Mouse (Mus musculus): ENCODE measurements around the gene Gm45808. TPM values are rescaled to one million over a fixed set of nuclear protein-coding genes. Genes with fewer than 3 reads are reported as not detected.
"Not testable (repeated sequence)": the region's sequence is repeated elsewhere in the genome, so short reads cannot be mapped to it uniquely, and the experiment has no call there.

Gm45808 gene
- polyA plus RNA-seq, 1 experiment from 2014 or later = not detected

DNA sequence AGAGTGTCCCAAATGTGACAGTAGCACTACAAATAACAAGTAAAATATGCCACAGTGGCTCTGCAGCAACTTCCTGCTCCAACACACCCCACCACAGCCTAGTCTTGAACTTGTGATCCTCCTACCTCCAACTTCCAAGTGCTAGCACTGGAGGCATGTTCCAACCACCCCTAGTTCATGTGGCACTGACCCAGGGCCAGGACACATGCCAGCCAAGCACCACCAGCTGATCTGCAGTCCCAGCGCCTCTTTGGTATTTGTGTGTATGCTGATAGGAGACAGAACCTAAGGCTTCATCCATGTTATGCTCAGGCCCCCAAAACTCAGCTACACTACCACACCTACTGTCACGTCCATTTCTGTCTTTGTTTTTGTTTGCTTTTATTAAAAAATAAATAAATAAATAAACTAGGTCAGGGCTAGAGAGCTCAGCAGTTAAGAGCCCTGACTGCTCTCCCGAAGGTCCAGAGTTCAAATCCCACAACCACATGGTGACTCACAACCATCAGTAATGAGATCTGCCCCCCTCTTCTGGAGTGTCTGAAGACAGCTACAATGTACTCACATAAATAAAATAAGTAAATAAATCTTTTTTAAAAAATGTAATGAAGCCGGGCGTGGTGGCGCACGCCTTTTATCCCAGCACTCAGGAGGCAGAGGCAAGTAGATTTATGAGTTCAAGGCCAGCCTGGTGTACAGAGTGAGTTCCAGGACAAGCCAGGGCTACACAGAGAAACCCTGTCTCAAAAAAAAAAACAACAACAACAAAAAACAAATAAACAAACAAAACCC is 22.4 kb downstream of the Gm45808 start:
- Histone ChIP-seq H3K4me2 (replicated peaks) (no peak overlapping the region), H3K4me3 (no peak overlapping the region), H3K27me3 (no peaks in the 10 kb centered on the region), H3K9me3 (no peaks in the 10 kb centered on the region), H3K4me1 (peaks cover 38% of the 10 kb centered on the region), H3K27ac (replicated peaks) (no peak overlapping the region), H3K36me3 (peaks cover 43% of the 10 kb centered on the region), H3K9ac (replicated peaks) (no peak overlapping the region)
- no peak for ATAC-seq (ENCODE audit: low FRiP score, low read depth)
- WGBS = 97% methylated on average over 7 of the region's 7 CpGs

- WGBS = 81% methylated on average over 4 of the region's 4 CpGs
- H3K27me3 ChIP-seq; ATAC-seq (ENCODE audit: low FRiP score, low read depth); H3K9me3 ChIP-seq; H3K4me2 ChIP-seq (replicated peaks); H3K9ac ChIP-seq (replicated peaks); H3K27ac ChIP-seq (replicated peaks); H3K4me3 ChIP-seq: not testable (repeated sequence)
- peaks cover 49% of the 10 kb centered on the region for H3K36me3 ChIP-seq
- H3K4me1 ChIP-seq = peaks cover 44% of the 10 kb centered on the region
Measured at GRCm38 (mm10) chr7:45462868-45463267, 23.7 kb downstream of the Gm45808 start.

DNA sequence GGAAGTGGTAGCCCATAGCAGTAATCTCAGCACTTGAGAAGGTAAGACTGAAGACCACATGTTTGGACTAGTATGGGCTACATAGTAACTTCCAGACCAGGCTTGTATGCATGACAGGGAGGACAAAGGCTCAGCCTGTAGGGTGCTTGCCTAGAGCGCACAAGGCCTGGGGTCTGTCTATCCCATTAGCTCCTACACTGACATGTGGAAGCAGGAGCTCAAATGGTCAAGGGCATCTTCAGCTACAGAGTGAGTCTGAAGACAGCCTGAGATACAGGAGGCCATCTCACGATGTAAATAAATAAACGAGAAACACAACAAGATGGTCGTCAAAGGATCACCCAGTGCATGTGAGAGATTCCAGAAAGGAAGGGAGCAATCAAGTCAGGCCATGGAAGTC is 24.3 kb downstream of the Gm45808 start:
- no peak overlapping the region for H3K4me3 ChIP-seq
- no peak overlapping the region for H3K9ac ChIP-seq (replicated peaks)
- no peaks in the 10 kb centered on the region for H3K27me3 ChIP-seq
- ATAC-seq (ENCODE audit: low FRiP score, low read depth) = no peak
- H3K4me1 ChIP-seq = peaks cover 49% of the 10 kb centered on the region
- no peak overlapping the region for H3K4me2 ChIP-seq (replicated peaks)
- H3K9me3 ChIP-seq = no peaks in the 10 kb centered on the region
- 94% methylated on average over 4 of the region's 4 CpGs for WGBS
- peaks cover 55% of the 10 kb centered on the region for H3K36me3 ChIP-seq
- no peak overlapping the region for H3K27ac ChIP-seq (replicated peaks)

DNA sequence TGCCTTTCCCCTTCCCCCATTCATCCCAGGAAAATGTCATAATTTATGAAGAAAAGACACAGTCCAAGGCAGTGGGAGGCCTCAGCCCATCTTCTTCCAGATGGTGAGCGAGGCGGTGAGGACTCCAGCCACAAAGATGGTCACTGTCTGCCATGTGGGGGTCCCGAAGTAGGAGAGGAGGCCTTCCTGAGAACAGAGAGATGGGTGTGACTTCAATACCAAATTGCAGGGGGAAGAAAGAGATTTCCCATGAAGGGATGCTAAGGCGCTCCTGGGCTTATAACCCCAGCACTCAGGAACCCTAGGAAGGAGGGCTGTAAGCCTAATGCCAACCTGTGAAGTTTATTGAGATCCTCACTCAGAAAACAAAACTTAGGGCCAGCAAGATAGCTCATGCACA is 24.8 kb downstream of the Gm45808 start:
- Histone ChIP-seq H3K27me3 (no peaks in the 10 kb centered on the region), H3K9ac (replicated peaks) (no peak overlapping the region), H3K4me2 (replicated peaks) (no peak overlapping the region), H3K9me3 (no peaks in the 10 kb centered on the region), H3K4me1 (peaks cover 50% of the 10 kb centered on the region), H3K4me3 (no peak overlapping the region), H3K36me3 (peaks cover 60% of the 10 kb centered on the region), H3K27ac (replicated peaks) (peak overlapping the region; percentile 93)
- 95% methylated on average over 4 of the region's 4 CpGs for WGBS
- no peak for ATAC-seq (ENCODE audit: low FRiP score, low read depth)

DNA sequence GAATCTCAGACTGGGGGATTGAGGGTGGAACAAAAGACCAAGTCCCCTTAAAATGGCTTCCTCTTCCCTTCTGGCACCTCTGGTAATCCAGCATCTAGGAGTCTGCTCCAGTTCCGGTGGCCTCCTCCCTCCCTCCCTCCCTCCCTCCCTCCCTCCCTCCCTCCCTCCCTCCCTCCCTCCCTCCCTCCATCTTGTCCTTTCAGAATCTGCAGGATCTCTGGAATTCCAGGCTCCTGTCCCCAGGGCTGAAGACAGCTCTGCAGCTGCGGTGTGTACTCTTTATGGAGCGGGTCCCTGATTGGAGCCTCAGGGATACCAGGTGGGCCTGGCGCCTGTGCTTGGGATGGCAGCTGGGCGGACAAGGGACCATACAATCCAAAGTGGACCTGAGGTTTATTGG is 25.3 kb downstream of the Gm45808 start:
- H3K27ac ChIP-seq (replicated peaks) = peak overlapping the region; percentile 93
- no peak overlapping the region for H3K9ac ChIP-seq (replicated peaks)
- no peaks in the 10 kb centered on the region for H3K9me3 ChIP-seq
- no peaks in the 10 kb centered on the region for H3K27me3 ChIP-seq
- no peak for ATAC-seq (ENCODE audit: low FRiP score, low read depth)
- 0 out of 2 replicates have a peak overlapping the region, but pooled peaks have one; percentile 52 for H3K4me2 ChIP-seq (replicated peaks)
- WGBS = 73% methylated on average over 5 of the region's 5 CpGs
- peaks cover 63% of the 10 kb centered on the region for H3K36me3 ChIP-seq
- no peak overlapping the region for H3K4me3 ChIP-seq
- peaks cover 54% of the 10 kb centered on the region for H3K4me1 ChIP-seq

- Histone ChIP-seq H3K9me3 (no peaks in the 10 kb centered on the region), H3K27me3 (no peaks in the 10 kb centered on the region), H3K36me3 (peaks cover 63% of the 10 kb centered on the region), H3K27ac (replicated peaks) (peak overlapping the region; percentile 93), H3K4me1 (peaks cover 50% of the 10 kb centered on the region), H3K9ac (replicated peaks) (no peak overlapping the region), H3K4me2 (replicated peaks) (peak overlapping the region; percentile 52; the same call in 1 of the 2 replicates), H3K4me3 (no peak overlapping the region)
- no peak for ATAC-seq (ENCODE audit: low FRiP score, low read depth)
- WGBS = 53% methylated on average over 13 of the region's 13 CpGs
Measured at GRCm38 (mm10) chr7:45460860-45461314, 25.7 kb downstream of the Gm45808 start.

DNA sequence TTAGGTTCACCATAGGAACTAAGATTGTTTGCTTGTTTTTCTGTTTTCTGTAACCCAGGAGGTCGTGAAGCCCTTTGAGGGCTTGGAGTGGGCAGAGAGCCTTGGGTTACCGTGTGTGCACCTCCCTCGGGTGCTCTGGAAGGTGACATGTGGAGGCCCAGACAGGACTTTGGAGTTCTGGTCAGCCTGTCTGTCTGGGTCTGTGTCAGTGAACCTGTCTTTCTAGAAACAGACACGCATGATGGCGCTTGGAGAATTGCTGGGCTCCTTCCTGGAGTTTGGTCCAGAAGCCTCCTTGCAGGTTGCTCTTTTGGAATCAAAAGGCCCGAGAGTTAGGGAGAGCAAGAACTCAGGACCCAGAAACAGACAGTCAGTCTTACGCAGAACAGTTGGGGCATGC is 26.2 kb downstream of the Gm45808 start:
- H3K27ac ChIP-seq (replicated peaks) = peak overlapping the region; percentile 93
- H3K36me3 ChIP-seq = peaks cover 62% of the 10 kb centered on the region
- no peaks in the 10 kb centered on the region for H3K27me3 ChIP-seq
- peak overlapping the region; percentile 87; the same call in 1 of the 2 replicates for H3K4me3 ChIP-seq
- no peaks in the 10 kb centered on the region for H3K9me3 ChIP-seq
- 0 out of 2 replicates have a peak overlapping the region, but pooled peaks have one; percentile 53 for H3K9ac ChIP-seq (replicated peaks)
- H3K4me2 ChIP-seq (replicated peaks) = peak overlapping the region; percentile 52
- peak; percentile 1; the same call in 1 of the 2 replicates for ATAC-seq (ENCODE audit: low FRiP score, low read depth)
- WGBS = 78% methylated on average over 7 of the region's 7 CpGs
- H3K4me1 ChIP-seq = peaks cover 45% of the 10 kb centered on the region

- not testable (repeated sequence) for H3K27me3 ChIP-seq, H3K9me3 ChIP-seq
- Histone ChIP-seq H3K9ac (replicated peaks) (peak within 1 kb of the TSS; percentile 91), H3K27ac (replicated peaks) (peak within 1 kb of the TSS; percentile 93), H3K4me3 (peak within 1 kb of the TSS; percentile 87), H3K4me1 (peaks cover 40% of the 10 kb centered on the region), H3K4me2 (replicated peaks) (peak within 1 kb of the TSS; percentile 82), H3K36me3 (peaks cover 62% of the 10 kb centered on the region)
- under 1% methylated on average over 37 of the region's 37 CpGs for WGBS
- peak; percentile 97 for ATAC-seq (ENCODE audit: low FRiP score, low read depth)
Measured at GRCm38 (mm10) chr7:45459564-45460140, 27.0 kb downstream of the Gm45808 start, which contains the start of gene Ftl1. Gene Ftl1 (minus strand): TSS chr7:45459884.

DNA sequence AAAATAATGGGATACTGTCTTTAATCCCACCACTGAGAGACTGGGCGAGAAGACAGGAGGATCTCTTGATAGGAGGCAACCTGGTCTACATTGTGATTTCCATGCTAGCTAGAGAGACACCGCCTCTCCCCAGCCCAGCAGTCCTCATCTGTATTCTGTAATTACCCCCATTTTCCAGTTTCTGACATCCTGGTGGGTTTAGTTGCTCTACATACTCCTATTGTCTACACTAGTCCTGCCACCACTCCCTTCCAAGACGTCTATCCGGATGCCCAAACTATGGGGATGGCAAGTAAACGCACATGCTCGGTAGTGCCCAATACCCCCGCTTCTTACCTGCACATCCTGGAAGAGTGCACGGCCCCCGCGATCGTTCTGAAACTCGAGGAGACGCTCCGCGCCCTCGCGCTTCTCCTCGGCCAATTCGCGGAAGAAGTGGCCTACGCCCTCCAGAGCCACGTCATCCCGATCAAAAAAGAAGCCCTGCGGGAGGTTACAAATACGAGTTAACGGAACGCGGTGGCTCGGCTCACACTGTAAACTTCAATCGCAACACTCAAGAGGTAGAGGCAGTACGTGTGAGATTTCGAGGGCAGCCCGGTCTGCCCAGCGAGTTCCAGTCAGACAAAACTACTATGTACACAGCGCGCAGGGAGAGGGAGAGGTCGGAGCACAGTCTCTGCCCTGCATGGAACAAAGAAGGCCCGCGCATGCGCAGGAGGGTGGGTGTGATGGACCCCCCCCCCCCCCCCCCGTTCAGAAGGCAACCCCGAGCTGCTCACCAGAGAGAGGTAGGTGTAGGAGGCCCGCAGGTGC is 27.7 kb downstream of the Gm45808 start:
- H3K4me1 ChIP-seq = peaks cover 40% of the 10 kb centered on the region
- H3K9ac ChIP-seq (replicated peaks) = peak overlapping the region; percentile 91
- no peaks in the 10 kb centered on the region for H3K9me3 ChIP-seq
- H3K4me2 ChIP-seq (replicated peaks) = peak overlapping the region; percentile 82
- WGBS = under 1% methylated on average over 42 of the region's 43 CpGs
- H3K36me3 ChIP-seq = peaks cover 62% of the 10 kb centered on the region
- no peaks in the 10 kb centered on the region for H3K27me3 ChIP-seq
- H3K27ac ChIP-seq (replicated peaks) = peak overlapping the region; percentile 93
- H3K4me3 ChIP-seq = peak overlapping the region; percentile 87
- ATAC-seq (ENCODE audit: low FRiP score, low read depth) = peak; percentile 72

DNA sequence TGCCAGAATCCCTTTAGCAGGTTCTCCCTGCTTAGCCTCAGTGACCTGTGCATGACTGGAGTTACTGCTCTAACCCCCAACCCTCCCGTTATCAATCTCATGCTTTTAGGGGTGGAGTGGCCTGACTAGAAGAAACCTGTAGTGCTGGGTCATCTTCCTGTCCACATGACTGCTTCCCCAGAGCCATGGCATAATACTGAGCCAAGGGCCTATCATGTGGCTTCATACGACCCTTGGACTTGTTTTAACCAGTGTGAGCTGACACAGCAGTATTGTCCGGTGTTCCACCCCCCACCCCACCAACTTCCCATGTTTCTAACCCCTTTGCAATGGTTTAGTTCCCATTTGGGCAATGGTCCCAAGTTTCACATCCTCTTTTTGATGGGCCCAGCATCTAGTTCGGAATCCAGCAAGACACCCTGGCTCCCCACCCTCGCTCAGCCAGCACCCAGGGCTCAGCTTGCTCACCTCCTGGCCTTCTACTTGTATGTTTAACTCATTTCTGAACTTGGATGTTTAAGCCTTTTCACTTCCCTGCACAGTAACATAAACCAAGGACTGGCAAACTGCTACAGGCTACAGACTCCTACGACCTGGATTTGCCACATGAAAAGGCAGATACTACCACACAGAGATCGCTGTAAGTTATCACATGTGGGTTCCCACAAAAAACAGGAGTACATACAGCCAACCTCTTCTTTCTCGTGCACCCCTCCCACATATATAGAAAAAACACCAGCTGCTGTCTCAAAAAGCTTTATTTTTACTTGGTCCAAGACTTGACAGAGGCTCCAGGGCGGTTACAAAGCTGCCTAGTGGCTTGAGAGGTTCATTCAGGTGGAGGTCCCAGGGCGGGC is 29.2 kb downstream of the Gm45808 start:
- H3K27ac ChIP-seq (replicated peaks) = peak overlapping the region; percentile 44

DNA sequence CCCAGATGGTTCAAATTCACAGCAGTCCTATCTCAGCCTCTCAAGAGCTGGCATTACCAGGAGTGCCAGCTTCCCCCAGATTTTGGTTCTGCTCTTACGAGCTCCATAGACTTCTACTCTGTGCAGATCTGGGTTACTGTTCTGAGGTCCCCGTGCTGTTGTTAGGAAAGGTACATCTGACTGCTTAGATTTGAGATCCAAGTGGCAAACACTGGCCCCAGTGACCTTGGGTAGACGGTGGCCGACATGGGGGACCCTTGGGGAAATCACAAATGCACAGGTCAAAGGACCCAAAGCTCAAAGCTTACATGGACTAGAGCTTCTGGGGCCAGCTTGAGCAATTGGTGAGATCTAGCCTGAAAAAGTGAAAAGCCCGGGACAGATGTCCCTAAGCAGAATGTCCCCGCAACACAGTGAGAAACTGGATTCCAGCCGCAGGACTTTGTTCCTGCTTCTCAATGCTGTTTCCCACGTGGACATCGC is 29.8 kb downstream of the Gm45808 start:
- no peak for ATAC-seq (ENCODE audit: low FRiP score, low read depth)
- Histone ChIP-seq H3K27me3 (no peaks in the 10 kb centered on the region), H3K27ac (replicated peaks) (peak overlapping the region; percentile 44), H3K4me3 (peak overlapping the region; percentile 87), H3K9ac (replicated peaks) (peak overlapping the region; percentile 91; the same call in 1 of the 2 replicates), H3K36me3 (peaks cover 54% of the 10 kb centered on the region), H3K4me1 (peaks cover 37% of the 10 kb centered on the region), H3K4me2 (replicated peaks) (peak overlapping the region; percentile 82), H3K9me3 (no peaks in the 10 kb centered on the region)
- 57% methylated on average over 9 of the region's 9 CpGs for WGBS

More for the DNA sequence above, 29.2 kb downstream of the Gm45808 start:
- Histone ChIP-seq H3K4me1 (peaks cover 40% of the 10 kb centered on the region), H3K36me3 (peaks cover 55% of the 10 kb centered on the region), H3K9ac (replicated peaks) (peak overlapping the region; percentile 91), H3K4me2 (replicated peaks) (peak overlapping the region; percentile 82), H3K27me3 (no peaks in the 10 kb centered on the region), H3K9me3 (no peaks in the 10 kb centered on the region), H3K4me3 (peak overlapping the region; percentile 87)
- ATAC-seq (ENCODE audit: low FRiP score, low read depth) = no peak
- WGBS = 67% methylated on average over 10 of the region's 10 CpGs

Measured in midbrain, embryonic 12.5 days (tissue).